Mouse (Mus musculus) heart, adult 10 weeks (tissue): Measurements from ENCODE around the gene Ercc8. TPM values are rescaled to one million over a fixed set of nuclear protein-coding genes. Genes with fewer than 3 reads are reported as not detected.

Experiments
- polyA plus RNA-seq: library from polyadenylated mRNA; stranded (reverse); fragments of 350-450 nt; fragmentation: Illumina TruSeq; extraction: RNeasy Lipid Tissue Mini Kit (QIAGEN cat#74804); gene quantifications from one replicate; pipeline ENCODE4 v1.2.3, GENCODE M21; 2014; ENCODE audit warnings: low read depth, low replicate concordance

Gene Ercc8
- 4.4 TPM for polyA plus RNA-seq

DNA sequence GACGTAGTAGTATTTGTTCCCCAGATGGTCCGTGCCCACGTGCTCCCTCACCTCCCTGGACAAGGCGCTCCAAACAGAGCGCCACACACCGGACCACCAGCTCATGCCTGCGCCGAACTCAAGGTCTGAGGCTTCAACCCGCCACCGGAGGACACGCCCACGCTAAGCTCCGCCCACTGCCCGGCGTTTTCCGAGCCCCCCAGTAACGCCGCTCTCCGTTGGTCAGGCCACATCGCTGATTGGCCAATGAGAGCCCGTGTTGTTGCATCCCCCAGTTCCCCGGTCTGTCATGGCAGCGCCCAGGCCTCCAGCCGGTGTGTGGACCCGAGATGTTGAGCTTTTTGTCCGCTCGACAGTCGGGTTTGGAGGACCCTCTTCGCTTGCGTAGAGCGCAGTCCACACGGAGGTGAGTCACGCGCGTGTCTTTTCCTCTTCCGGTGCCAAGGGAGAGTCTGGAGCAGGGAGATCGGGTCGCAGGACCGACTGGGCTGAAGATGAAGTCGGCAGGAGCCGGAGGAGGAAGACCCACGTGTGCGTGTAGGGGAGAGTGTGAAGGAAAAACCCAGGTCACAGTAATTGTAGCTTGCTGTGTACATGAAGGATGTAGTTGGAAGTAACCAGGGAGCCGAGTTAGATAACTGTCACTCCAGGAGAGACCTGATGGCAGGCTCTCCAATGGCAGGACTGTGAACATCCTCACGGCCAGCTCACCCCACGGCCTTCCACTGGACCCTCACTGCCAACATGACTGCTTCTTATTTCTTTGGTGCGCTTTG, at the start of gene Ercc8, which contains the start of gene Ndufaf2:
TSS of gene Ercc8 (plus strand) at position 267 of the 776 bp plus-strand sequence.
TSS of gene Ndufaf2 (minus strand) at position 159 of the 776 bp plus-strand sequence.

DNA sequence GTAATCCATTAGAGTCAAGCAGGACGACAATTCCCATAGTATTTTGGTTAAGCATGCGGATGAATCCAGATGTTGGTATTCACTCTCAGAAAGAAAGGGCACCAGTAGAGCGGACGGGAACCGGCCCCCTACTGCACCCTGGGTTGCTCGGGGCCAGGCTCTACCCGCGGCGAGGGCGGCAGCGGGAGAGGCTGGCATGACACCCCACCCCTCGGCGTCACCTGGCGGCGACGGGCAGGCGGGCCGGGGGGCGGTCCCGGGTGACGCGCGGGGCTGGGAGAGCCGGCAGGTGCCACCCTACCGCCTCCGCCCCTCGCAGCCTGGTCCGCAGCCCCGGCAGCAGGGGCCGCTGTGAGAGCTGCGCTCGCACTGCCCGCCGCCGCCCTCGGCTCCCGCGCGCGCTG, 55.6 kb downstream of the Ercc8 start, which contains the start of gene Elovl7:
TSS of gene Elovl7 (plus strand) at position 324 of the 404 bp plus-strand sequence.

Other genes with a start within 250 kb of the Ercc8 start
- 30.0 TPM for gene Smim15, start 114.3 kb upstream of the Ercc8 start, polyA plus RNA-seq
- gene Ndufaf2, start 108 bp upstream of the Ercc8 start, polyA plus RNA-seq = 47.0 TPM
- gene Elovl7, start 55.7 kb downstream of the Ercc8 start, polyA plus RNA-seq = 0.50 TPM
- gene Depdc1b, start 157.6 kb downstream of the Ercc8 start, polyA plus RNA-seq = not detected